Mouse (Mus musculus) thymus, adult 2 months (tissue): ENCODE results near the gene Nacc2. TPM values are rescaled to one million over a fixed set of nuclear protein-coding genes. Genes with fewer than 3 reads are reported as not detected.

ENCODE experiments used
- DNase-seq: peaks from one replicate; pipeline ENCODE4 v3.0.0; 2021
- H3K27ac ChIP-seq: fragments of 200-500 bp; 2 replicates; pipeline ENCODE4 v1.5.1; 2012; ENCODE audit warnings: low read length, control low read depth; ENCODE audit not compliant: control insufficient read depth, insufficient read depth
- H3K27me3 ChIP-seq: fragments of 200-500 bp; 2 replicates; pipeline ENCODE4 v1.6.1; 2012; ENCODE audit warnings: mild to moderate bottlenecking, low read length, moderate library complexity, mixed read lengths; ENCODE audit not compliant: control insufficient read depth, insufficient read depth
- H3K36me3 ChIP-seq: fragments of 200-500 bp; 2 replicates; pipeline ENCODE4 v1.6.1; 2012; ENCODE audit warnings: mild to moderate bottlenecking, low read length, moderate library complexity; ENCODE audit not compliant: control insufficient read depth, insufficient read depth
- H3K4me1 ChIP-seq: fragments of 200-500 bp; replicated peaks from 2 replicates; pipeline ENCODE4 v1.6.1; 2012; ENCODE audit warnings: low read length; ENCODE audit not compliant: control insufficient read depth, insufficient read depth
- H3K4me3 ChIP-seq: fragments of 200-500 bp; 2 replicates; pipeline ENCODE4 v1.5.1; 2012; ENCODE audit warnings: mild to moderate bottlenecking, low read length, control low read depth, moderate library complexity; ENCODE audit not compliant: control insufficient read depth, insufficient read depth
- CTCF ChIP-seq: fragments of 200-500 bp; IDR thresholded peaks from 2 replicates; pipeline ENCODE4 v1.5.1; 2012; ENCODE audit warnings: mild to moderate bottlenecking, control low read depth, low read length, moderate library complexity, borderline replicate concordance; ENCODE audit not compliant: control insufficient read depth, poor library complexity, insufficient read depth; ENCODE audit errors: extremely low read depth
- POLR2A ChIP-seq: fragments of 200-500 bp; IDR thresholded peaks from 2 replicates; pipeline ENCODE4 v1.6.1; 2012; ENCODE audit warnings: mild to moderate bottlenecking, low read length, control low read depth, moderate library complexity; ENCODE audit not compliant: control insufficient read depth, poor library complexity, insufficient read depth; ENCODE audit errors: extremely low read depth
- WGBS: fragments of 180-500 bp; shearing (Covaris S2); methylation state at CpG from one replicate; pipeline ENCODE4 v1.1.7; 2018; 5-methylcytosine and 5-hydroxymethylcytosine counted together
- polyA plus RNA-seq: library from polyadenylated mRNA; depleted of rRNA; stranded (reverse); fragments of >200 nt; gene quantifications from 2 replicates; pipeline ENCODE4 v1.2.3, GENCODE M21; 2012

The Nacc2 gene
- polyA plus RNA-seq, 1 experiment: 12.6 TPM

DNA sequence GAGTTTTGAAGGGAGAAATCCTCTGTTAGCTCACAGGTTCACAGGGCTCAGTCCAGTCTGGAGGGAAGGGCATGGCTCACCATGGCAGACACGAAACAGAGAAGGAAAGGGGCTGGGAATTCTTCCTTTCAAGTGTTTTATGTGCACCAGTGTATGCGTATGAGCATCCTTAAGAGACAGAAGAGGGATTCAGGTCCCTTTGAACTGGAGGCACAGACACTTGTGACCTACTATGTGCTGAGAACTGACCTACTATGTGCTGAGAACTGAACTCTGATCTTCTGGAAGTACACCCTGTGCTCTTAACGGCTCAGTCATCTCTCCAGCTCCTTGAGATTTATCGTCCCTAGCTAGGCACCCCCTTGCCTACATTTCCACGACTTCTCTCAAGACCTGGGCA lies 48.5 kb downstream of the Nacc2 start:
- H3K27ac ChIP-seq: no peak overlapping the region
- no peak for DNase-seq
- no peaks in the 10 kb centered on the region for H3K36me3 ChIP-seq
- WGBS: 95% methylated on average over 5 of the region's 5 CpGs
- no peaks in the 10 kb centered on the region for H3K4me1 ChIP-seq
- no peaks in the 10 kb centered on the region for H3K27me3 ChIP-seq
- no peak overlapping the region for H3K4me3 ChIP-seq
- no peak for TF ChIP-seq POLR2A
- TF ChIP-seq CTCF: no peak

DNA sequence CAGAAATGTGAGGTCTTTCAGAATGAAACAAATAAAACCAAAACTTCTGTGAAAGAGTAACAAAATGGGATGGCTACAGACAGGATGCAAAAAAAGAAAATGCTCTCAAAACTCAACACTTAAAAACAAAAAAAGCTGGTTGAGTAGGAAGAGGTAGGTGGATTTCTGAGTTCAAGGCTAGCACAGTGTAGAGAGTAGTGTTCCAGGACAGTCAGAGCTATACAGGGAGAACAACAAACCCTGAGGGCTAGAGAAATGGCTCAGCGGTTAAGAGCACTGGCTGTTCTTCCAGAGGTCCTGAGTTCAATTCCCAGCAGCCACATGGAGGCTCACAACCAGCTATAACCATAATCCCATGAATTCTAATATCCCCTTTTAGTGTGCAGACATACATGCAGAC lies 54.4 kb downstream of the Nacc2 start:
- no peaks in the 10 kb centered on the region for H3K36me3 ChIP-seq
- no peak for TF ChIP-seq POLR2A

DNA sequence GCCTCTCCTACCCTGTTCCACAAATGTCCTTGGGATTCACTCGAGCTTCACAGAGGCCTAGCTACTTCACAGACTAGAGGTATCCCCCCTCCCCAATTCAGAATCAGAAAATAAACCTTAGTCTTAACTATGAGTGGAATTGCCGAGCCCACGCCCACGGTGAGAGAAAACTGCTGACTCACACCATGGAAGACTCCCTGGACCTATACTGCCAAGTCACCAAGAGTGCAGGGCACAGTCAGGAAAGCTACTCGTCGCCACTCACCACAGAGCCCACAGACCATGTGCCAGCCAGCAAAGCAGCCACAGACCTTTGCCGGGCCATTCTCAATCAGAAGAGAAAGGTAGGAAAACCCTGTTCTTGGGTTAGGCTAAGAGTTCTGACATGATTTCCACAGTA lies 54.8 kb downstream of the Nacc2 start:
- H3K4me1 ChIP-seq: no peaks in the 10 kb centered on the region
- WGBS: 24% methylated on average over 7 of the region's 7 CpGs
- H3K36me3 ChIP-seq: no peaks in the 10 kb centered on the region
- no peak for TF ChIP-seq POLR2A
- TF ChIP-seq CTCF: no peak
- H3K4me3 ChIP-seq: no peak overlapping the region
- no peaks in the 10 kb centered on the region for H3K27me3 ChIP-seq
- no peak for DNase-seq
- no peak overlapping the region for H3K27ac ChIP-seq

More for the DNA sequence above, 54.4 kb downstream of the Nacc2 start:
- DNase-seq: no peak
- Histone ChIP-seq H3K4me3 (no peak overlapping the region), H3K27me3 (no peaks in the 10 kb centered on the region), H3K27ac (no peak overlapping the region), H3K4me1 (no peaks in the 10 kb centered on the region)
- 94% methylated on average over 1 of the region's 1 CpGs for WGBS

DNA sequence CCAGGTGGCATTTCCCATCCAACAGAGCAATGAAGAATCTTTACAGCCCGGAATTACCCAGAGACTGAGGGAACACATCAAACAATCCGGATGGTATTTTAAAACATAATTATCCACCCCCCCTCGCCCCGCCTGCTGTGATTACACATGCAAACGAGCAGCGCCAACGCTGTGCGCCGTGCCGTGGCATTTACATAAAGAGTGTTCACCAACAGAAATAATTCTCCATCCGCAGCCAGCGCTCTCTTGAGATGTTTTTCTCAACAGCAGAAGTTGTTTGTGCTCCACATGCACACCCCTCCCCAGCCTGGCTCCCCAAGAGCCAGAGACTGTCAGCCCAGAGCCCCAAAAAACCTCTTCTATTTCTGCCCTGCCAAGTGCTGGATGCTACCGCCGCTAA lies 56.5 kb downstream of the Nacc2 start:
- WGBS: 95% methylated on average over 14 of the region's 14 CpGs
- 0 out of 2 replicates have a peak, but pooled peaks cover 2% of the 10 kb centered on the region for H3K4me1 ChIP-seq
- no peaks in the 10 kb centered on the region for H3K36me3 ChIP-seq
- DNase-seq: no peak
- TF ChIP-seq POLR2A (no peak), CTCF (no peak)
- no peak overlapping the region for H3K27ac ChIP-seq
- no peak overlapping the region for H3K4me3 ChIP-seq
- H3K27me3 ChIP-seq: no peaks in the 10 kb centered on the region

DNA sequence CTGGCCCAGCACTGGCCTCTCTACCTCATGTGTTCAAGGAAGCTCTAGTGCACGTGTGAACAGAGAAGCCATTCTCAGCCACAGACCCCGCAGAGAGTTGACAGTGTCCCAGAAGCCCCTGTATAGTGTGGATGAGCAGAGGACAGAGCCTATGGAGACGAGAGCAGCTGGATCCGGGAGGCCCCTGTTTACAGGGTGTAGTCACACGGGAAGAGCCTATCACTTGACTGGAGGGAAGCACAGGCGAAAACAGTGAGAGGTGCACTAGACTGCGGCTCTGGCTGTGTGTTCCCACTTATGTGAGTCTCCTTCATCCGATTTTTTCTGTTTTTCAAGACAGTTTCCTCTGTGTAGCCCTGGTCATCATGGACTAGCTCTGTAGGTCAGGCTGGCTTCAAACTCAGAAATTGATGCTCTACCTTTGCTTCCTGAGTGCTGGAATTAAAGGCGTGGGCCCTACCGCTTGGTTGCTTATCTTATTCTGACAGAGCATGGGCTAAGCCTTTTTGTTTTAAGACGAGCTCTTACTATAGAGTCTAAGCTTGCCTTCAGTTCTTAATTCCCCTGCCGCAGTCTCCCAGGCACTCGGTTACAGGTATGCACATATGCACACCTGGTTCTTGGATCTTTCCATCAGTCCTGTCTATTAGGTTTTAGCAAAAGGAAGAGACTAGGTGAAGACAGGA lies 60.1 kb downstream of the Nacc2 start:
- Histone ChIP-seq H3K27me3 (no peaks in the 10 kb centered on the region), H3K36me3 (no peaks in the 10 kb centered on the region), H3K27ac (no peak overlapping the region), H3K4me1 (0 out of 2 replicates have a peak, but pooled peaks cover 2% of the 10 kb centered on the region), H3K4me3 (no peak overlapping the region)
- WGBS: 91% methylated on average over 13 of the region's 13 CpGs
- DNase-seq: no peak
- no peak for TF ChIP-seq POLR2A
- no peak for TF ChIP-seq CTCF

DNA sequence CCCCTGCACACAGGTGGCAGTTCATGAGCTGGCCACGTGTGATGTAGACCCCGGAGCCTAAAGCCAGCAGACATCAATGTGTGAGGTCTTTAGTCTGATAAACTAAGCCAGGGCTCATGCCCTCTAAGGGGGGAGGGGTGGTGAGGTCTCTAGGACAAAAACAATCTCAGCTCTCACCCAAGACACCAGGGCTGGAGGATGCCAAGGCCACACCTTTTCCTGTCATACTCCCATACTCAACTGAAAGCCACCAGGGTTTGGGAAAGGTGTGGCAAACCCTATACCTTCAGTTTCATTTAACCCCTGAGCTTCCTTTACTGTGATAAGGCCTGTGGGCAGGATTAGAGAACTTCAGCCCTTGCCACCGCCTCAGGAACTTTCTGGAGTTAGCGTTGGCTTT lies 60.8 kb downstream of the Nacc2 start:
- WGBS: 46% methylated on average over 4 of the region's 4 CpGs
- TF ChIP-seq POLR2A: no peak
- Histone ChIP-seq H3K27me3 (no peaks in the 10 kb centered on the region), H3K4me3 (no peak overlapping the region), H3K27ac (no peak overlapping the region), H3K36me3 (no peaks in the 10 kb centered on the region), H3K4me1 (0 out of 2 replicates have a peak, but pooled peaks cover 2% of the 10 kb centered on the region)
- DNase-seq: no peak

DNA sequence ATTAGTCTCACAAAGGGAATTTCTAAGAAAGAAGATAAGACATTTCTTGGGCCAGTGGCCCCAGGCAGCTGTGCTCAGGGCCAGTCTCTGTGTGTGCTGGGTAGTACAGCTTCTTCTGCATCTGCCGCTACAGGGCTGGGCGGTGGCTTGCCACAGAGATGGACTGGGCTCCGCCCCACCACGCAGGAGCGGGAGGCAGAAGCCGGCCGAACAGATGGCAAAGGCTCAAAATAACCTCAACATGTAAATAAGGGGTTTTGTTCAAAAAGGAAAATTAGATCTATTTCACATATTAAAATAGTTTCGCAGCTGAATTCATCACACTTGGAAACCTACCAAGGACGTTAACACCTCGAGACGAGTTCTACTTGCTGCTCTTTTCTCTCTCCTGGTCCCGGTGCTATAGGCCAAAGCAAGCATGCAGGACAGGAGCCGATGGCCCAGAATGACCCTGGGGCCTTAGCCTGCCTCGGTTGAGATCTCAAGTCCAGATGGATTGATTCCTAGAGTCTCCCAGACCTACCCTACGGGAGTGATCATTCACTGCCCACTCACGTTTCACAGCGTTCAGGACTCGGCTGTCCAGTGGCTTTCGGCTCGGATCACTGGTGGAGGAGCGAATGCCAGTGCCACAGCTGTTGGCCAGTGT lies 61.9 kb downstream of the Nacc2 start:
- Histone ChIP-seq H3K4me3 (no peak overlapping the region), H3K36me3 (no peaks in the 10 kb centered on the region)
- 64% methylated on average over 21 of the region's 21 CpGs for WGBS

More for the DNA sequence above, 61.9 kb downstream of the Nacc2 start:
- no peak overlapping the region for H3K27ac ChIP-seq
- no peak for TF ChIP-seq POLR2A
- TF ChIP-seq CTCF: no peak
- 0 out of 2 replicates have a peak, but pooled peaks cover 2% of the 10 kb centered on the region for H3K4me1 ChIP-seq
- no peaks in the 10 kb centered on the region for H3K27me3 ChIP-seq
- no peak for DNase-seq
